Mouse (Mus musculus) gonadal fat pad, adult 2 months (tissue): Measurements from ENCODE around the gene Entpd1. TPM values are rescaled to one million over a fixed set of nuclear protein-coding genes. Genes with fewer than 3 reads are reported as not detected.

Experiments used
- DNase-seq: peaks from one replicate; pipeline ENCODE4 v3.0.0-alpha.2; 2012; ENCODE audit warnings: low read depth
- polyA plus RNA-seq: library from polyadenylated mRNA; depleted of rRNA; stranded (reverse); fragments of >200 nt; gene quantifications from 2 replicates; pipeline ENCODE4 v1.2.3, GENCODE M21; 2012

Entpd1 gene
- polyA plus RNA-seq, 1 experiment = 24.3 TPM

GRCm38 (mm10) chr19:40628950-40629349 is 16.8 kb downstream of the Entpd1 start:
- no peak for DNase-seq

GRCm38 (mm10) chr19:40630096-40630495 is 17.9 kb downstream of the Entpd1 start:
- no peak for DNase-seq

GRCm38 (mm10) chr19:40630606-40631005 is 18.4 kb downstream of the Entpd1 start:
- no peak for DNase-seq

- DNase-seq = no peak
Measured at GRCm38 (mm10) chr19:40632193-40632592, 20.0 kb downstream of the Entpd1 start.

- no peak for DNase-seq
Measured at GRCm38 (mm10) chr19:40632668-40633067, 20.5 kb downstream of the Entpd1 start.

- DNase-seq = no peak
Measured at GRCm38 (mm10) chr19:40633144-40633543, 21.0 kb downstream of the Entpd1 start.

GRCm38 (mm10) chr19:40637091-40637490 is 24.9 kb downstream of the Entpd1 start:
- DNase-seq = no peak

GRCm38 (mm10) chr19:40637601-40638000 is 25.4 kb downstream of the Entpd1 start:
- no peak for DNase-seq

GRCm38 (mm10) chr19:40638582-40638981 is 26.4 kb downstream of the Entpd1 start:
- no peak for DNase-seq

GRCm38 (mm10) chr19:40639729-40640304 is 27.7 kb downstream of the Entpd1 start:
- DNase-seq = no peak

GRCm38 (mm10) chr19:40640799-40641198 is 28.6 kb downstream of the Entpd1 start:
- no peak for DNase-seq

- DNase-seq = no peak
Measured at GRCm38 (mm10) chr19:40643846-40644245, 31.7 kb downstream of the Entpd1 start.

- no peak for DNase-seq
Measured at GRCm38 (mm10) chr19:40646379-40646778, 34.2 kb downstream of the Entpd1 start.

GRCm38 (mm10) chr19:40647319-40648158 is 35.4 kb downstream of the Entpd1 start:
- DNase-seq = no peak

- no peak for DNase-seq
Measured at GRCm38 (mm10) chr19:40650090-40650489, 37.9 kb downstream of the Entpd1 start.

GRCm38 (mm10) chr19:40656207-40656606 is 44.0 kb downstream of the Entpd1 start:
- no peak for DNase-seq

GRCm38 (mm10) chr19:40658281-40658680 is 46.1 kb downstream of the Entpd1 start:
- DNase-seq = no peak

- DNase-seq = peak; percentile 59
Measured at GRCm38 (mm10) chr19:40658935-40659334, 46.8 kb downstream of the Entpd1 start.

GRCm38 (mm10) chr19:40659651-40660478 is 47.7 kb downstream of the Entpd1 start:
- no peak for DNase-seq

- no peak for DNase-seq
Measured at GRCm38 (mm10) chr19:40660510-40660909, 48.3 kb downstream of the Entpd1 start.

GRCm38 (mm10) chr19:40661108-40661507 is 48.9 kb downstream of the Entpd1 start:
- DNase-seq = no peak

- no peak for DNase-seq
Measured at GRCm38 (mm10) chr19:40661874-40662273, 49.7 kb downstream of the Entpd1 start.
